Mouse (Mus musculus) embryonic facial prominence, embryonic 11.5 days (tissue): ENCODE measurements around the gene Tekt4. TPM values are rescaled to one million over a fixed set of nuclear protein-coding genes. Genes with fewer than 3 reads are reported as not detected.

ENCODE experiments used
- ATAC-seq: fragments of 200-750 bp; cut with Nextera tagmentation; replicated peaks from 2 replicates; pipeline ENCODE4 v1.8.0; 2017; ENCODE audit warnings: low read depth; ENCODE audit not compliant: insufficient number of reproducible peaks, low FRiP score, low TSS enrichment
- DNase-seq: peaks from one replicate; pipeline ENCODE4 v3.0.0-alpha.2; 2015; ENCODE audit warnings: low spot score
- H3K27ac ChIP-seq: fragments of 300-500 bp; sonication (generic); replicated peaks from 2 replicates; pipeline ENCODE4 v1.5.1; 2014; ENCODE audit warnings: mild to moderate bottlenecking, low read depth, low read length, control low read depth
- H3K27me3 ChIP-seq: fragments of 300-500 bp; sonication (generic); 2 replicates; pipeline ENCODE4 v1.6.1; 2014; ENCODE audit warnings: mild to moderate bottlenecking, low read length, moderate library complexity, mixed read lengths; ENCODE audit not compliant: control insufficient read depth, insufficient read depth
- H3K36me3 ChIP-seq: fragments of 300-500 bp; sonication (generic); replicated peaks from 2 replicates; pipeline ENCODE4 v1.6.1; 2014; ENCODE audit warnings: low read depth, mild to moderate bottlenecking, low read length, moderate library complexity, mixed read lengths; ENCODE audit not compliant: control insufficient read depth, insufficient read depth
- H3K4me1 ChIP-seq: fragments of 300-500 bp; sonication (generic); 2 replicates; pipeline ENCODE4 v1.6.1; 2014; ENCODE audit warnings: low read length, mixed read lengths; ENCODE audit not compliant: control insufficient read depth, insufficient read depth
- H3K4me2 ChIP-seq: fragments of 300-500 bp; sonication (generic); 2 replicates; pipeline ENCODE4 v1.6.1; 2014; ENCODE audit warnings: low read depth, mild to moderate bottlenecking, control low read depth, low read length, moderate library complexity
- H3K4me3 ChIP-seq: fragments of 300-500 bp; sonication (generic); 2 replicates; pipeline ENCODE4 v1.5.1; 2014; ENCODE audit warnings: low read depth, low read length, control low read depth
- H3K9ac ChIP-seq: fragments of 300-500 bp; sonication (generic); replicated peaks from 2 replicates; pipeline ENCODE4 v1.6.1; 2014; ENCODE audit warnings: mild to moderate bottlenecking, control low read depth, low read length
- H3K9me3 ChIP-seq: fragments of 300-500 bp; sonication (generic); replicated peaks from 2 replicates; pipeline ENCODE4 v1.6.1; 2016; ENCODE audit warnings: mild to moderate bottlenecking, low read length, inconsistent platforms, mixed read lengths; ENCODE audit not compliant: control insufficient read depth
- WGBS: fragments of 180-500 bp; shearing (Covaris S2); extraction: QIAGEN DNeasy Blood & Tissue Kit; methylation state at CpG from one replicate; pipeline ENCODE4 v1.1.7; 2014; 5-methylcytosine and 5-hydroxymethylcytosine counted together
- polyA plus RNA-seq: library from polyadenylated mRNA; unstranded; fragments of >200 nt; fragmentation: Nextera tagmentation; extraction: Ambion mirVana; gene quantifications from 2 replicates; pipeline ENCODE4 v1.2.1, GENCODE M21; 2014

Gene Tekt4
- polyA plus RNA-seq, 1 experiment from 2014 or later: not detected

- H3K4me2 ChIP-seq: no peak overlapping the region
- no peaks in the 10 kb centered on the region for H3K36me3 ChIP-seq
- ATAC-seq: no peak
- no peak for DNase-seq
- H3K9me3 ChIP-seq: no peaks in the 10 kb centered on the region
- peaks cover 2% of the 10 kb centered on the region for H3K4me1 ChIP-seq
- H3K4me3 ChIP-seq: no peak overlapping the region
- 44% methylated on average over 8 of the region's 8 CpGs for WGBS
- no peaks in the 10 kb centered on the region for H3K27me3 ChIP-seq
- H3K27ac ChIP-seq: no peak overlapping the region
- H3K9ac ChIP-seq: no peak overlapping the region
Observed at GRCm38 (mm10) chr17:25424526-25425080, 29.8 kb upstream of the Tekt4 start.

- Histone ChIP-seq H3K27ac (no peak overlapping the region), H3K27me3 (no peaks in the 10 kb centered on the region)
Observed at GRCm38 (mm10) chr17:25425996-25426395, 28.4 kb upstream of the Tekt4 start.

DNA sequence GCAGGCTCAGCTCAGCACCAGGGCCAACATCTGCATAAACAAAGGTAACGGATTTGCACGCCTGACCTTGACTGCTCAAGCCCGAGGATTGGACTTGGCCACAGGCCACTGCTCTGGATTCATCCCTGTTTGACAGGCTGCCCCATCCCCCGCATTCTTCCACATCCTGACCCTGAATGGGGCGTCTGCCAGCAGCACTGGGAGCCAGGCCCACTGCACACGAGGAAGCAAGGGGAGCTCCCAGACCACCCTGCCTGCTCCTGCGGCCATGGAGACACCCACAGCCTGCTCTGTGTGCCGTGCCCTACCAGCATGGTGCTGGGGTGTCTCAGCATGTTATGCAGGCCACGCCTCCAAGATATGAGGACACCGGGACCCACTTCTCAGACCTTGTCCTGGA is 27.0 kb upstream of the Tekt4 start:
- H3K4me2 ChIP-seq: no peak overlapping the region
- DNase-seq (no peak), ATAC-seq (no peak)
- H3K9me3 ChIP-seq: no peaks in the 10 kb centered on the region
- WGBS: 37% methylated on average over 10 of the region's 10 CpGs
- peaks cover 5% of the 10 kb centered on the region for H3K4me1 ChIP-seq
- H3K27ac ChIP-seq: no peak overlapping the region
- H3K27me3 ChIP-seq: no peaks in the 10 kb centered on the region
- H3K36me3 ChIP-seq: no peaks in the 10 kb centered on the region
- H3K4me3 ChIP-seq: no peak overlapping the region
- H3K9ac ChIP-seq: no peak overlapping the region

More at GRCm38 (mm10) chr17:25425996-25426395, 28.4 kb upstream of the Tekt4 start:
- Histone ChIP-seq H3K4me2 (no peak overlapping the region), H3K36me3 (no peaks in the 10 kb centered on the region), H3K4me1 (peaks cover 5% of the 10 kb centered on the region), H3K9ac (no peak overlapping the region), H3K4me3 (no peak overlapping the region), H3K9me3 (no peaks in the 10 kb centered on the region)
- DNase-seq (no peak), ATAC-seq (no peak)
- whole genome bisulfite sequencing: 76% methylated on average over 2 of the region's 2 CpGs

GRCm38 (mm10) chr17:25429240-25429639 is 25.2 kb upstream of the Tekt4 start:
- Histone ChIP-seq H3K27ac (no peak overlapping the region), H3K4me3 (no peak overlapping the region), H3K4me1 (peaks cover 5% of the 10 kb centered on the region), H3K36me3 (no peaks in the 10 kb centered on the region), H3K27me3 (peaks cover 3% of the 10 kb centered on the region; the same call in 1 of the 2 replicates), H3K4me2 (no peak overlapping the region), H3K9ac (no peak overlapping the region), H3K9me3 (no peaks in the 10 kb centered on the region)
- DNase-seq (no peak), ATAC-seq (no peak)
- WGBS: 40% methylated on average over 5 of the region's 5 CpGs

DNA sequence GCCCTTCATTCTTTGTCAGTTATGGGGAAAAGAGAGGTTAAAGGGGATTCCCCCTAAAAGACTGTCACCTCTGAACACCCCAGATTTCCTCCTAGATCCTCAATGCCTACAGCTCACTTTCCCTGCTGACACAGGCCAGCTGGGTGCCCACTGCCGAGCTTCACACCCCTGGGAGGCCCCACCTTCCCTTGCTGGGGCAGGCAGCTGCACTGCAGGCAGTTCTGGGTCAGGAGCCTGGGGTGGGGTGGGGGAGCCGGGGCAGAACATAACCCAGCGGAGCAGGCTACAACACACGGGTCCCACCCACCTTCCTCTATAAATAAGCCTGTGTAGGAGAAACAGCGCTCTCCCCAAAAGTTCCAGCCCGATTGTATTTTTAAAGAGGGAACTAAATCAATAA is 24.5 kb upstream of the Tekt4 start:
- Histone ChIP-seq H3K36me3 (no peaks in the 10 kb centered on the region), H3K9ac (no peak overlapping the region), H3K4me1 (peaks cover 6% of the 10 kb centered on the region), H3K4me3 (no peak overlapping the region), H3K27ac (no peak overlapping the region), H3K27me3 (peaks cover 3% of the 10 kb centered on the region; the same call in 1 of the 2 replicates), H3K4me2 (no peak overlapping the region), H3K9me3 (no peaks in the 10 kb centered on the region)
- DNase-seq (no peak), ATAC-seq (no peak)
- WGBS: 61% methylated on average over 6 of the region's 6 CpGs

DNA sequence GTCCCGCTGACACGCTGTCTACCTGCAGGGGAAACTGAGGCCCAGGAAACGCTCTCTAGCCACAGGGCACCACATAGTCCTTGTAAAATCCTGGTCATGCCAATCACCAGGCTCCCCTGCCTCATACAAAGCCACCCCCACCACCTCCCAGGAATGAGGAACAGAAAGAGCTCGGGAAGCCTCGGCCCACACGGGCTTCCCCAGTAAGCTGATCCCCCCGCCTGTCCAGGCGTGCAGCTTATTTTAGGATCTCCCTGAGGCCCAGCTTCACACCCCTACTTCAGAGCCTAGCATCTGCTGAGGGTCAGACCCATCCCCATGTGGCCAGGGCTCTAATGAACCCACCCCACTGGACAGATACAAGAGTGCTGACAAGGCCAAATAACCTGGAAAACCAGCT is 23.9 kb upstream of the Tekt4 start:
- Histone ChIP-seq H3K27me3 (peaks cover 3% of the 10 kb centered on the region; the same call in 1 of the 2 replicates), H3K36me3 (no peaks in the 10 kb centered on the region), H3K4me2 (no peak overlapping the region; the same call in 1 of the 2 replicates), H3K4me1 (peaks cover 7% of the 10 kb centered on the region), H3K9ac (no peak overlapping the region), H3K9me3 (no peaks in the 10 kb centered on the region), H3K4me3 (no peak overlapping the region), H3K27ac (no peak overlapping the region)
- ATAC-seq (no peak), DNase-seq (no peak)
- WGBS: 53% methylated on average over 8 of the region's 8 CpGs

DNA sequence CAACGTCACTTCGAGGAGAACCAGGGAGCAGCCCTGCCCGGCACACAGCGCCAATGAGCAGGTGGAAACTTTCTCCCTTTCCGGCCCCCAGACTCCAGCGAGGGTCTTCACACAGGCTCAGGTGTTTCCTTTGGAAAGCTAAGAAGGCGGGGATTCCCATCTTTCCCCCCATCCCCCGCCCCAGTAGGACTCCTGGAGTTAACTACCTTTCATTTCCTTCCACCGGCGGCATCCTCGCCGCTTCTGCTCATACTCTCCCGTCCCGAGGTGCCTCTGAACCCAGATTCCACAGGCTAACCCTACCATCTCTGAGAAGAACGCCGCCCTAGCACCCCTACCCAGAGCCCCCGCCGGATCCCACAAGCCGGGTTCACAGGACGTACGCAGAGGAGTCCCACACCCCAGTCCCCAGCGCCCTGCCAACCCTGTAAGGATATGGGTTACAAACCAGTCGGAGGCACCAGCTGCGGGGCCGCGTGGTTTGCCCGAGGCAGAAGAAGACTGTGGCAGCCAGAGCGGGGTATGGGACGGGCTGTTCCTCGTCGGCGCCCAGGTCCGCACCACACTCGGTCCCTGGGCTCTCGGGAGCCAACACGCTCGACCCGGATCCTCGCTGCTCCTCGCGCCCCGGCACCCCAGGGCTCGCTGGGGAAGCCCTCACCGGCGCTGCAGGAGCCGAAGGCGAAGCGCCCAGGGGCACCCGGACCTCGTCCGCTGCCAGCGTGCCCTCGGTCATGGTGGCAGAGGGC is 21.8 kb upstream of the Tekt4 start:
- Histone ChIP-seq H3K4me3 (peak overlapping the region; percentile 76), H3K9ac (peak overlapping the region; percentile 74), H3K4me2 (peak overlapping the region; percentile 96), H3K9me3 (no peaks in the 10 kb centered on the region), H3K27me3 (peaks cover 3% of the 10 kb centered on the region; the same call in 1 of the 2 replicates), H3K36me3 (no peaks in the 10 kb centered on the region), H3K4me1 (peaks cover 5% of the 10 kb centered on the region; the same call in 1 of the 2 replicates), H3K27ac (peak overlapping the region; percentile 47; the same call in 1 of the 2 replicates)
- WGBS: 1% methylated on average over 53 of the region's 53 CpGs
- ATAC-seq (0 out of 2 replicates have a peak, but pooled peaks have one; percentile 5), DNase-seq (peak; percentile 42)

DNA sequence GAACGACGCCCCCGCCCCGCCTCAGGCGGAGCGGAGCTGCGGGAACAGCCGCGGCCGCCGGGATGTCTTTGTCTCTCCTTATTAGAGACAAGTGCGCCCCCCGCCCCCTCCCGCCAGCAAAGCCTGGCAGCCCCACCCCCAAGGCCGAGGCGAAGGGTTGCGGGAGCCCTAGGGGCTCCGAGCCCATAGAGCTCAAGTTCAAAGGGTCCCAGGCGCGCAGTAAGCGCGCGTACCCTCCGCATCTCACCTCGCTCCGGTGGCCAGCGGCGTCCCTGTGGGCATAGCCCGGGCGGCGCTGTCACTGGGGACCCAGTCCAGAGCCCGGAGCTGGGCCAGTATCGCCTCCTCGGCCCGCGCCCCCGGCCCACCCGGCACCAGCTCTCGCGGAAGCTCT is 21.2 kb upstream of the Tekt4 start:
- Histone ChIP-seq H3K4me3 (peak overlapping the region; percentile 76), H3K4me1 (peaks cover 5% of the 10 kb centered on the region; the same call in 1 of the 2 replicates), H3K4me2 (peak overlapping the region; percentile 96), H3K9me3 (no peaks in the 10 kb centered on the region), H3K27me3 (peaks cover 3% of the 10 kb centered on the region; the same call in 1 of the 2 replicates), H3K9ac (peak overlapping the region; percentile 74), H3K36me3 (no peaks in the 10 kb centered on the region), H3K27ac (peak overlapping the region; percentile 47; the same call in 1 of the 2 replicates)
- peak; percentile 55 for DNase-seq
- peak; percentile 54 for ATAC-seq
- WGBS: under 1% methylated on average over 38 of the region's 40 CpGs
